Mouse (Mus musculus): ENCODE measurements around the gene C1ql1. TPM values are rescaled to one million over a fixed set of nuclear protein-coding genes. Genes with fewer than 3 reads are reported as not detected.

The C1ql1 gene
- polyA plus RNA-seq, 1 experiment from 2014 or later: 4.0 TPM

GRCm38 (mm10) chr11:102964547-102965091 lies 18.1 kb upstream of the C1ql1 start:
- Histone ChIP-seq H3K27ac (replicated peaks; ENCODE audit: low read depth, low read length) (no peak overlapping the region), H3K4me2 (ENCODE audit: low read depth, low read length) (no peak overlapping the region), H3K4me1 (ENCODE audit: control insufficient read depth, insufficient read depth, low read length) (peaks cover 3% of the 10 kb centered on the region), H3K9me3 (replicated peaks; ENCODE audit: control insufficient read depth, low read length) (no peaks in the 10 kb centered on the region), H3K9ac (replicated peaks; ENCODE audit: low read length) (no peak overlapping the region), H3K4me3 (ENCODE audit: low read depth, low read length) (no peak overlapping the region), H3K27me3 (ENCODE audit: control insufficient read depth, insufficient read depth, low read length) (peaks cover 3% of the 10 kb centered on the region; the same call in 1 of the 2 replicates), H3K36me3 (replicated peaks; ENCODE audit: control insufficient read depth, insufficient read depth, low read depth, low read length) (no peaks in the 10 kb centered on the region)
- WGBS: 64% methylated on average over 16 of the region's 16 CpGs
- ATAC-seq (replicated peaks; ENCODE audit: insufficient number of reproducible peaks, low FRiP score, low TSS enrichment, low read depth): 0 out of 2 replicates have a peak, but pooled peaks have one; percentile 40
- DNase-seq (ENCODE audit: low spot score): no peak

- no peaks in the 10 kb centered on the region for H3K36me3 ChIP-seq (replicated peaks; ENCODE audit: control insufficient read depth, insufficient read depth, low read depth, low read length)
- ATAC-seq (replicated peaks; ENCODE audit: insufficient number of reproducible peaks, low FRiP score, low TSS enrichment, low read depth): peak; percentile 45; the same call in 1 of the 2 replicates
- WGBS: 16% methylated on average over 24 of the region's 24 CpGs
- no peaks in the 10 kb centered on the region for H3K9me3 ChIP-seq (replicated peaks; ENCODE audit: control insufficient read depth, low read length)
- H3K9ac ChIP-seq (replicated peaks; ENCODE audit: low read length): peak overlapping the region; percentile 47
- H3K27ac ChIP-seq (replicated peaks; ENCODE audit: low read depth, low read length): 0 out of 2 replicates have a peak overlapping the region, but pooled peaks have one; percentile 39
- H3K4me2 ChIP-seq (ENCODE audit: low read depth, low read length): peak overlapping the region; percentile 32
- peaks cover 3% of the 10 kb centered on the region; the same call in 1 of the 2 replicates for H3K27me3 ChIP-seq (ENCODE audit: control insufficient read depth, insufficient read depth, low read length)
- DNase-seq (ENCODE audit: low spot score): no peak
- H3K4me3 ChIP-seq (ENCODE audit: low read depth, low read length): no peak overlapping the region
- peaks cover 3% of the 10 kb centered on the region for H3K4me1 ChIP-seq (ENCODE audit: control insufficient read depth, insufficient read depth, low read length)
Observed at GRCm38 (mm10) chr11:102963855-102964546, 17.5 kb upstream of the C1ql1 start.

GRCm38 (mm10) chr11:102963246-102963854 lies 16.9 kb upstream of the C1ql1 start:
- peaks cover 3% of the 10 kb centered on the region; the same call in 1 of the 2 replicates for H3K27me3 ChIP-seq (ENCODE audit: control insufficient read depth, insufficient read depth, low read length)
- peak overlapping the region; percentile 39; the same call in 1 of the 2 replicates for H3K27ac ChIP-seq (replicated peaks; ENCODE audit: low read depth, low read length)
- H3K9ac ChIP-seq (replicated peaks; ENCODE audit: low read length): peak overlapping the region; percentile 47
- ATAC-seq (replicated peaks; ENCODE audit: insufficient number of reproducible peaks, low FRiP score, low TSS enrichment, low read depth) (peak; percentile 41), DNase-seq (ENCODE audit: low spot score) (peak; percentile 59)
- H3K36me3 ChIP-seq (replicated peaks; ENCODE audit: control insufficient read depth, insufficient read depth, low read depth, low read length): no peaks in the 10 kb centered on the region
- no peaks in the 10 kb centered on the region for H3K9me3 ChIP-seq (replicated peaks; ENCODE audit: control insufficient read depth, low read length)
- peaks cover 3% of the 10 kb centered on the region for H3K4me1 ChIP-seq (ENCODE audit: control insufficient read depth, insufficient read depth, low read length)
- H3K4me3 ChIP-seq (ENCODE audit: low read depth, low read length): no peak overlapping the region
- WGBS: 3% methylated on average over 16 of the region's 16 CpGs
- peak overlapping the region; percentile 32 for H3K4me2 ChIP-seq (ENCODE audit: low read depth, low read length)

GRCm38 (mm10) chr11:102962861-102963245 lies 16.4 kb upstream of the C1ql1 start:
- no peak overlapping the region for H3K4me3 ChIP-seq (ENCODE audit: low read depth, low read length)
- peaks cover 3% of the 10 kb centered on the region; the same call in 1 of the 2 replicates for H3K27me3 ChIP-seq (ENCODE audit: control insufficient read depth, insufficient read depth, low read length)
- no peak for ATAC-seq (replicated peaks; ENCODE audit: insufficient number of reproducible peaks, low FRiP score, low TSS enrichment, low read depth)
- H3K4me1 ChIP-seq (ENCODE audit: control insufficient read depth, insufficient read depth, low read length): peaks cover 3% of the 10 kb centered on the region
- H3K36me3 ChIP-seq (replicated peaks; ENCODE audit: control insufficient read depth, insufficient read depth, low read depth, low read length): no peaks in the 10 kb centered on the region
- no peak overlapping the region for H3K27ac ChIP-seq (replicated peaks; ENCODE audit: low read depth, low read length)
- peak overlapping the region; percentile 32; the same call in 1 of the 2 replicates for H3K4me2 ChIP-seq (ENCODE audit: low read depth, low read length)
- WGBS: 26% methylated on average over 7 of the region's 7 CpGs
- no peak for DNase-seq (ENCODE audit: low spot score)
- H3K9ac ChIP-seq (replicated peaks; ENCODE audit: low read length): no peak overlapping the region
- H3K9me3 ChIP-seq (replicated peaks; ENCODE audit: control insufficient read depth, low read length): no peaks in the 10 kb centered on the region

GRCm38 (mm10) chr11:102961082-102961481 lies 14.6 kb upstream of the C1ql1 start:
- H3K27me3 ChIP-seq (ENCODE audit: control insufficient read depth, insufficient read depth, low read length): peaks cover 5% of the 10 kb centered on the region; the same call in 1 of the 2 replicates
- H3K27ac ChIP-seq (replicated peaks; ENCODE audit: low read depth, low read length): no peak overlapping the region
- H3K4me2 ChIP-seq (ENCODE audit: low read depth, low read length): no peak overlapping the region
- H3K9ac ChIP-seq (replicated peaks; ENCODE audit: low read length): no peak overlapping the region
- H3K9me3 ChIP-seq (replicated peaks; ENCODE audit: control insufficient read depth, low read length): no peaks in the 10 kb centered on the region
- 93% methylated on average over 4 of the region's 4 CpGs for WGBS
- no peak for DNase-seq (ENCODE audit: low spot score)
- no peak for ATAC-seq (replicated peaks; ENCODE audit: insufficient number of reproducible peaks, low FRiP score, low TSS enrichment, low read depth)
- H3K36me3 ChIP-seq (replicated peaks; ENCODE audit: control insufficient read depth, insufficient read depth, low read depth, low read length): no peaks in the 10 kb centered on the region
- peaks cover 3% of the 10 kb centered on the region for H3K4me1 ChIP-seq (ENCODE audit: control insufficient read depth, insufficient read depth, low read length)
- H3K4me3 ChIP-seq (ENCODE audit: low read depth, low read length): no peak overlapping the region

GRCm38 (mm10) chr11:102958870-102959269 lies 12.4 kb upstream of the C1ql1 start:
- H3K27ac ChIP-seq (replicated peaks; ENCODE audit: low read depth, low read length): no peak overlapping the region
- peaks cover 3% of the 10 kb centered on the region for H3K4me1 ChIP-seq (ENCODE audit: control insufficient read depth, insufficient read depth, low read length)
- no peak overlapping the region for H3K9ac ChIP-seq (replicated peaks; ENCODE audit: low read length)
- H3K36me3 ChIP-seq (replicated peaks; ENCODE audit: control insufficient read depth, insufficient read depth, low read depth, low read length): no peaks in the 10 kb centered on the region
- 0 out of 2 replicates have a peak, but pooled peaks cover 2% of the 10 kb centered on the region for H3K27me3 ChIP-seq (ENCODE audit: control insufficient read depth, insufficient read depth, low read length)
- DNase-seq (ENCODE audit: low spot score): no peak
- H3K4me3 ChIP-seq (ENCODE audit: low read depth, low read length): no peak overlapping the region
- H3K4me2 ChIP-seq (ENCODE audit: low read depth, low read length): no peak overlapping the region
- 88% methylated on average over 1 of the region's 1 CpGs for WGBS
- H3K9me3 ChIP-seq (replicated peaks; ENCODE audit: control insufficient read depth, low read length): no peaks in the 10 kb centered on the region
- no peak for ATAC-seq (replicated peaks; ENCODE audit: insufficient number of reproducible peaks, low FRiP score, low TSS enrichment, low read depth)

GRCm38 (mm10) chr11:102958431-102958830 lies 11.9 kb upstream of the C1ql1 start:
- Histone ChIP-seq H3K36me3 (replicated peaks; ENCODE audit: control insufficient read depth, insufficient read depth, low read depth, low read length) (no peaks in the 10 kb centered on the region), H3K4me3 (ENCODE audit: low read depth, low read length) (no peak overlapping the region), H3K27ac (replicated peaks; ENCODE audit: low read depth, low read length) (no peak overlapping the region), H3K27me3 (ENCODE audit: control insufficient read depth, insufficient read depth, low read length) (0 out of 2 replicates have a peak, but pooled peaks cover 2% of the 10 kb centered on the region), H3K4me1 (ENCODE audit: control insufficient read depth, insufficient read depth, low read length) (no peaks in the 10 kb centered on the region), H3K9ac (replicated peaks; ENCODE audit: low read length) (no peak overlapping the region), H3K9me3 (replicated peaks; ENCODE audit: control insufficient read depth, low read length) (no peaks in the 10 kb centered on the region), H3K4me2 (ENCODE audit: low read depth, low read length) (no peak overlapping the region)
- ATAC-seq (replicated peaks; ENCODE audit: insufficient number of reproducible peaks, low FRiP score, low TSS enrichment, low read depth) (no peak), DNase-seq (ENCODE audit: low spot score) (no peak)
- 90% methylated on average over 6 of the region's 6 CpGs for WGBS

GRCm38 (mm10) chr11:102957692-102958091 lies 11.2 kb upstream of the C1ql1 start:
- H3K4me2 ChIP-seq (ENCODE audit: low read depth, low read length): no peak overlapping the region
- no peak overlapping the region for H3K27ac ChIP-seq (replicated peaks; ENCODE audit: low read depth, low read length)
- ATAC-seq (replicated peaks; ENCODE audit: insufficient number of reproducible peaks, low FRiP score, low TSS enrichment, low read depth) (no peak), DNase-seq (ENCODE audit: low spot score) (no peak)
- no peaks in the 10 kb centered on the region for H3K36me3 ChIP-seq (replicated peaks; ENCODE audit: control insufficient read depth, insufficient read depth, low read depth, low read length)
- no peaks in the 10 kb centered on the region for H3K4me1 ChIP-seq (ENCODE audit: control insufficient read depth, insufficient read depth, low read length)
- H3K9ac ChIP-seq (replicated peaks; ENCODE audit: low read length): no peak overlapping the region
- H3K27me3 ChIP-seq (ENCODE audit: control insufficient read depth, insufficient read depth, low read length): 0 out of 2 replicates have a peak, but pooled peaks cover 2% of the 10 kb centered on the region
- no peaks in the 10 kb centered on the region for H3K9me3 ChIP-seq (replicated peaks; ENCODE audit: control insufficient read depth, low read length)
- WGBS: 87% methylated on average over 8 of the region's 8 CpGs
- H3K4me3 ChIP-seq (ENCODE audit: low read depth, low read length): no peak overlapping the region

All from embryonic facial prominence, embryonic 11.5 days (tissue).